Mouse (Mus musculus): ENCODE measurements around the gene Gm4788. TPM values are rescaled to one million over a fixed set of nuclear protein-coding genes. Genes with fewer than 3 reads are reported as not detected.
"Not testable (repeated sequence)": the region's sequence is repeated elsewhere in the genome, so short reads cannot be mapped to it uniquely, and the experiment has no call there.

Gene Gm4788
- 243 and 248 TPM in 2 replicates for total RNA-seq (2014; rRNA removed)
- polyA plus RNA-seq (2012; rRNA removed), result 16.9 and 17.8 TPM in 2 replicates

- DNase-seq (ENCODE audit: extremely low read depth, low read depth, low spot score), result peak; percentile 81
- Histone ChIP-seq H3K4me3 (ENCODE audit: insufficient read depth, low read depth, low read length) (peak within 1 kb of the TSS; percentile 74), H3K27me3 (ENCODE audit: control insufficient read depth, insufficient read depth, low read length) (no peaks in the 10 kb centered on the region), H3K4me1 (ENCODE audit: control insufficient read depth, insufficient read depth, low read length) (peaks cover 3% of the 10 kb centered on the region), H3K79me2 (ENCODE audit: control insufficient read depth, insufficient read depth, low read length) (peaks cover 5% of the 10 kb centered on the region; the same call in 1 of the 2 replicates), H3K36me3 (ENCODE audit: control insufficient read depth, insufficient read depth, low read length) (no peaks in the 10 kb centered on the region; the same call in 1 of the 2 replicates), H3K27ac (replicated peaks; ENCODE audit: insufficient read depth, low read depth, low read length) (peak within 1 kb of the TSS; percentile 84), H3K9ac (ENCODE audit: low read depth, low read length) (peak within 1 kb of the TSS; percentile 76)
- 30% methylated on average over 1 of the region's 1 CpGs for WGBS
- TF ChIP-seq CTCF (IDR thresholded peaks at IDR 0.05; ENCODE audit: low read depth, low read length) (no peak), POLR2A (IDR thresholded peaks at IDR 0.05; ENCODE audit: extremely low read depth, insufficient read depth, low read length) (no peak)
These were observed at the start of gene Gm4788 for GRCm38 (mm10) chr1:139781143-139781542. Gene Gm4788, minus strand, starts transcription at chr1:139781243.

DNA sequence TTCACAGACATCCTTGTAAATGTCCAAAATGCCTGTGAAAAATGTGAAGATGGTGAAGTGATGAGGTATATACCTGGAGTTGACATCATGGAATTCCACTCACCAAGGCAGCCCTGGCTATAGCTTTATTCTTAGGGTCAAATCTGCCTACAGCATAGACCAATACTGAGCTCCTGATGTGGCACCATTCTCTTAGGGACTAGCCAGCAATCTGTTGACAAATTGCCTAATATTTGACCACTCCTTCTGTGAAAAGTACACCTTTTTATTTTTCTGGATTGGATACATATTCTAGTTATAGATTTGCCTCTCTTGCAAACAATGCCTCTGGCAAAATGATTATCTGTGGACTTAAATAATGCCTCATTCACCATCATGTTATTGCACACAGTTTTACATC lies 27.6 kb upstream of the Gm4788 start:
- H3K79me2 ChIP-seq (ENCODE audit: control insufficient read depth, insufficient read depth, low read length), result no peaks in the 10 kb centered on the region
- peaks cover 20% of the 10 kb centered on the region for H3K36me3 ChIP-seq (ENCODE audit: control insufficient read depth, insufficient read depth, low read length)
- DNase-seq (ENCODE audit: extremely low read depth, low read depth, low spot score), result peak; percentile 81
- no peaks in the 10 kb centered on the region; the same call in 1 of the 2 replicates for H3K4me1 ChIP-seq (ENCODE audit: control insufficient read depth, insufficient read depth, low read length)
- TF ChIP-seq CTCF (IDR thresholded peaks at IDR 0.05; ENCODE audit: low read depth, low read length) (no peak), POLR2A (IDR thresholded peaks at IDR 0.05; ENCODE audit: extremely low read depth, insufficient read depth, low read length) (no peak)
- no peak overlapping the region for H3K9ac ChIP-seq (ENCODE audit: low read depth, low read length)
- H3K4me3 ChIP-seq (ENCODE audit: insufficient read depth, low read depth, low read length), result no peak overlapping the region
- no peak overlapping the region for H3K27ac ChIP-seq (replicated peaks; ENCODE audit: insufficient read depth, low read depth, low read length)
- no peaks in the 10 kb centered on the region for H3K27me3 ChIP-seq (ENCODE audit: control insufficient read depth, insufficient read depth, low read length)

GRCm38 (mm10) chr1:139769913-139770312 lies 11.1 kb downstream of the Gm4788 start:
- peaks cover 14% of the 10 kb centered on the region for H3K36me3 ChIP-seq (ENCODE audit: control insufficient read depth, insufficient read depth, low read length)
- H3K27ac ChIP-seq (replicated peaks; ENCODE audit: insufficient read depth, low read depth, low read length); H3K4me3 ChIP-seq (ENCODE audit: insufficient read depth, low read depth, low read length); H3K9ac ChIP-seq (ENCODE audit: low read depth, low read length); H3K4me1 ChIP-seq (ENCODE audit: control insufficient read depth, insufficient read depth, low read length); H3K27me3 ChIP-seq (ENCODE audit: control insufficient read depth, insufficient read depth, low read length); H3K79me2 ChIP-seq (ENCODE audit: control insufficient read depth, insufficient read depth, low read length); DNase-seq (ENCODE audit: extremely low read depth, low read depth, low spot score): not testable (repeated sequence)
- WGBS, result 91% methylated on average over 3 of the region's 3 CpGs

DNA sequence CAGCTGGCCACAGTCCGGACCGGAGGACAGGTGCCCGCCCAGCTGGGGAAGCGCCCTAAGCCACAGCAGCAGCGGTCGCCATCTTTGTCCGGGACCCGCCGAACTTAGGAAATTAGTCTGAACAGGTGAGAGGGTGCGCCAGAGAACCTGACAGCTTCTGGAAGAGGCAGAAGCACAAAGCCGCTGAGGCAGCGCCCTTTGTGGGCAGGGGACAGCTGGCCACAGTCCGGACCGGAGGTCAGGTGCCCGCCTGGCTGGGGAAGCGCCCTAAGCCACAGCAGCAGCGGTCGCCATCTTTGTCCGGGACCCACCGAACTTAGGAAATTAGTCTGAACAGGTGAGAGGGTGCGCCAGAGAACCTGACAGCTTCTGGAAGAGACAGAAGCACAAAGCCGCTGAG lies 64.4 kb downstream of the Gm4788 start:
- H3K27ac ChIP-seq (replicated peaks; ENCODE audit: insufficient read depth, low read depth, low read length); H3K79me2 ChIP-seq (ENCODE audit: control insufficient read depth, insufficient read depth, low read length); H3K36me3 ChIP-seq (ENCODE audit: control insufficient read depth, insufficient read depth, low read length); H3K9ac ChIP-seq (ENCODE audit: low read depth, low read length); H3K27me3 ChIP-seq (ENCODE audit: control insufficient read depth, insufficient read depth, low read length); H3K4me1 ChIP-seq (ENCODE audit: control insufficient read depth, insufficient read depth, low read length); H3K4me3 ChIP-seq (ENCODE audit: insufficient read depth, low read depth, low read length); DNase-seq (ENCODE audit: extremely low read depth, low read depth, low spot score): not testable (repeated sequence)
- 82% methylated on average over 14 of the region's 22 CpGs for WGBS

- not testable (repeated sequence) for H3K4me1 ChIP-seq (ENCODE audit: control insufficient read depth, insufficient read depth, low read length); H3K36me3 ChIP-seq (ENCODE audit: control insufficient read depth, insufficient read depth, low read length); H3K4me3 ChIP-seq (ENCODE audit: insufficient read depth, low read depth, low read length); H3K27ac ChIP-seq (replicated peaks; ENCODE audit: insufficient read depth, low read depth, low read length); DNase-seq (ENCODE audit: extremely low read depth, low read depth, low spot score); H3K27me3 ChIP-seq (ENCODE audit: control insufficient read depth, insufficient read depth, low read length); H3K9ac ChIP-seq (ENCODE audit: low read depth, low read length); H3K79me2 ChIP-seq (ENCODE audit: control insufficient read depth, insufficient read depth, low read length)
- 89% methylated on average over 11 of the region's 16 CpGs for WGBS
These were observed 64.8 kb downstream of the Gm4788 start for GRCm38 (mm10) chr1:139716249-139716648.

- H3K36me3 ChIP-seq (ENCODE audit: control insufficient read depth, insufficient read depth, low read length); H3K9ac ChIP-seq (ENCODE audit: low read depth, low read length); H3K27me3 ChIP-seq (ENCODE audit: control insufficient read depth, insufficient read depth, low read length); H3K4me1 ChIP-seq (ENCODE audit: control insufficient read depth, insufficient read depth, low read length); H3K4me3 ChIP-seq (ENCODE audit: insufficient read depth, low read depth, low read length); DNase-seq (ENCODE audit: extremely low read depth, low read depth, low spot score); H3K79me2 ChIP-seq (ENCODE audit: control insufficient read depth, insufficient read depth, low read length); H3K27ac ChIP-seq (replicated peaks; ENCODE audit: insufficient read depth, low read depth, low read length): not testable (repeated sequence)
- WGBS, result 91% methylated on average over 18 of the region's 18 CpGs
These were observed 131.1 kb downstream of the Gm4788 start for GRCm38 (mm10) chr1:139649921-139650320.

Other genes starting within 250 kb of the Gm4788 start
- 331 and 378 TPM in 2 replicates for gene Cfhr1, start 221.0 kb downstream of the Gm4788 start, total RNA-seq (2014; rRNA removed)
- 41.5 and 56.6 TPM in 2 replicates for gene Cfhr1, start 221.0 kb downstream of the Gm4788 start, polyA plus RNA-seq (2012; rRNA removed)
- 940 and 997 TPM in 2 replicates for gene Cfhr2, start 77.5 kb upstream of the Gm4788 start, total RNA-seq (2014; rRNA removed)
- 224 and 239 TPM in 2 replicates for gene Cfhr2, start 77.5 kb upstream of the Gm4788 start, polyA plus RNA-seq (2012; rRNA removed)